Mouse (Mus musculus): ENCODE measurements at regions not wholly inside any gene's neighbourhood (a gene's known extent, or its start where the extent isn't known, plus 50 kb on each side); places are given as distances from the start of the nearest gene placed in this dataset.

- TF ChIP-seq CTCF (IDR thresholded peaks at IDR 0.05; ENCODE audit: low read depth, low read length), result no peak
- TF ChIP-seq POLR2A (IDR thresholded peaks at IDR 0.05; ENCODE audit: extremely low read depth, insufficient read depth, low read length), result no peak
These were observed 298.1 kb downstream of the Lyplal1 start for GRCm38 (mm10) chr1:185819044-185819443.

Data from liver, adult 2 months (tissue).